Mouse (Mus musculus) forebrain, embryonic 16.5 days (tissue): ENCODE data around the gene Celsr1. TPM values are rescaled to one million over a fixed set of nuclear protein-coding genes. Genes with fewer than 3 reads are reported as not detected.
"Not testable (repeated sequence)": the region's sequence is repeated elsewhere in the genome, so short reads cannot be mapped to it uniquely, and the experiment has no call there.

ENCODE experiments used
- ATAC-seq: fragments of 200-750 bp; cut with Nextera tagmentation; 2 replicates; pipeline ENCODE4 v1.8.0; 2017; ENCODE audit warnings: mild to moderate bottlenecking, moderate library complexity
- H3K27ac ChIP-seq: fragments of 300-500 bp; sonication (generic); 2 replicates; pipeline ENCODE4 v1.5.1; 2014; ENCODE audit warnings: low read length, control low read depth
- H3K27me3 ChIP-seq: fragments of 300-500 bp; sonication (generic); replicated peaks from 2 replicates; pipeline ENCODE4 v1.6.1; 2014; ENCODE audit warnings: low read length; ENCODE audit not compliant: control insufficient read depth, insufficient read depth
- H3K36me3 ChIP-seq: fragments of 300-500 bp; sonication (generic); 2 replicates; pipeline ENCODE4 v1.6.1; 2014; ENCODE audit not compliant: control insufficient read depth, insufficient read depth
- H3K4me1 ChIP-seq: fragments of 300-500 bp; sonication (generic); replicated peaks from 2 replicates; pipeline ENCODE4 v1.6.1; 2014; ENCODE audit warnings: low read length; ENCODE audit not compliant: control insufficient read depth, insufficient read depth
- H3K4me2 ChIP-seq: fragments of 300-500 bp; sonication (generic); 2 replicates; pipeline ENCODE4 v1.6.1; 2014; ENCODE audit warnings: mild to moderate bottlenecking, low read length, control low read depth
- H3K4me3 ChIP-seq: fragments of 300-500 bp; sonication (generic); replicated peaks from 2 replicates; pipeline ENCODE4 v1.5.1; 2014; ENCODE audit warnings: mild to moderate bottlenecking, low read length, control low read depth
- H3K9ac ChIP-seq: fragments of 300-500 bp; sonication (generic); replicated peaks from 2 replicates; pipeline ENCODE4 v1.6.1; 2014; ENCODE audit warnings: low read depth, low read length, control low read depth
- H3K9me3 ChIP-seq: fragments of 300-500 bp; sonication (generic); 2 replicates; pipeline ENCODE4 v1.6.1; 2016; ENCODE audit warnings: low read length; ENCODE audit not compliant: control insufficient read depth
- WGBS: fragments of 180-500 bp; shearing (Covaris S2); extraction: QIAGEN DNeasy Blood & Tissue Kit; methylation state at CpG from one replicate; pipeline ENCODE4 v1.1.7; 2014; 5-methylcytosine and 5-hydroxymethylcytosine counted together
- polyA plus RNA-seq: library from polyadenylated mRNA; unstranded; fragments of >200 nt; fragmentation: Nextera tagmentation; extraction: Ambion mirVana; gene quantifications from 2 replicates; pipeline ENCODE4 v1.2.1, GENCODE M21; 2015

The Celsr1 gene
- polyA plus RNA-seq, 1 experiment from 2014 or later: 4.6 TPM

- Histone ChIP-seq H3K36me3 (no peaks in the 10 kb centered on the region), H3K9ac (peak overlapping the region; percentile 99), H3K4me2 (peak overlapping the region; percentile 71), H3K4me3 (peak overlapping the region; percentile 87), H3K27me3 (no peaks in the 10 kb centered on the region), H3K4me1 (peaks cover 45% of the 10 kb centered on the region), H3K27ac (peak overlapping the region; percentile 91), H3K9me3 (no peaks in the 10 kb centered on the region)
- 1% methylated on average over 49 of the region's 49 CpGs for WGBS
- peak; percentile 47 for ATAC-seq
Observed at GRCm38 (mm10) chr15:86058931-86059834, 25.6 kb upstream of the Celsr1 start.

- H3K27ac ChIP-seq: peak overlapping the region; percentile 91
- ATAC-seq: peak; percentile 81
- H3K4me2 ChIP-seq: peak overlapping the region; percentile 86
- peaks cover 47% of the 10 kb centered on the region for H3K4me1 ChIP-seq
- H3K36me3 ChIP-seq: no peaks in the 10 kb centered on the region
- H3K27me3 ChIP-seq: no peaks in the 10 kb centered on the region
- H3K9me3 ChIP-seq: no peaks in the 10 kb centered on the region
- H3K9ac ChIP-seq: peak overlapping the region; percentile 99
- H3K4me3 ChIP-seq: peak overlapping the region; percentile 87
- WGBS: under 1% methylated on average over 51 of the region's 70 CpGs
Observed at GRCm38 (mm10) chr15:86058394-86058915, 24.9 kb upstream of the Celsr1 start.

- Histone ChIP-seq H3K36me3 (no peaks in the 10 kb centered on the region), H3K4me2 (peak overlapping the region; percentile 86), H3K9ac (peak overlapping the region; percentile 99), H3K27ac (peak overlapping the region; percentile 91), H3K4me1 (peaks cover 47% of the 10 kb centered on the region), H3K27me3 (no peaks in the 10 kb centered on the region), H3K9me3 (no peaks in the 10 kb centered on the region), H3K4me3 (peak overlapping the region; percentile 87)
- ATAC-seq: 0 out of 2 replicates have a peak, but pooled peaks have one; percentile 7
- 13% methylated on average over 7 of the region's 7 CpGs for WGBS
Observed at GRCm38 (mm10) chr15:86057908-86058307, 24.3 kb upstream of the Celsr1 start.

- WGBS: 29% methylated on average over 6 of the region's 6 CpGs
- peak within 1 kb of the TSS; percentile 91 for H3K27ac ChIP-seq
Observed at GRCm38 (mm10) chr15:86057413-86057812, 23.8 kb upstream of the Celsr1 start, which contains the start of gene Gramd4. Gene Gramd4 (plus strand): TSS chr15:86057695.

GRCm38 (mm10) chr15:86056221-86056760, 22.7 kb upstream of the Celsr1 start:
- no peak for ATAC-seq
- WGBS: 91% methylated on average over 5 of the region's 5 CpGs
- Histone ChIP-seq H3K9me3 (no peaks in the 10 kb centered on the region), H3K36me3 (no peaks in the 10 kb centered on the region), H3K4me1 (peaks cover 32% of the 10 kb centered on the region), H3K4me3 (no peak overlapping the region), H3K27ac (no peak overlapping the region), H3K27me3 (no peaks in the 10 kb centered on the region), H3K9ac (no peak overlapping the region), H3K4me2 (no peak overlapping the region)

More at GRCm38 (mm10) chr15:86057413-86057812, 23.8 kb upstream of the Celsr1 start, which contains the start of gene Gramd4:
- Histone ChIP-seq H3K4me3 (peak within 1 kb of the TSS; percentile 87), H3K4me1 (peaks cover 43% of the 10 kb centered on the region), H3K4me2 (peak within 1 kb of the TSS; percentile 86), H3K27me3 (no peaks in the 10 kb centered on the region), H3K9ac (peak within 1 kb of the TSS; percentile 99), H3K36me3 (no peaks in the 10 kb centered on the region), H3K9me3 (no peaks in the 10 kb centered on the region)
- ATAC-seq: no peak

GRCm38 (mm10) chr15:86054861-86055260, 21.3 kb upstream of the Celsr1 start:
- not testable (repeated sequence) for H3K9me3 ChIP-seq, H3K27me3 ChIP-seq, H3K4me3 ChIP-seq, ATAC-seq, H3K27ac ChIP-seq, H3K36me3 ChIP-seq, H3K4me2 ChIP-seq, H3K9ac ChIP-seq
- H3K4me1 ChIP-seq: peaks cover 17% of the 10 kb centered on the region
- WGBS: 83% methylated on average over 3 of the region's 3 CpGs

GRCm38 (mm10) chr15:86053890-86054536, 20.4 kb upstream of the Celsr1 start:
- no peak overlapping the region for H3K27ac ChIP-seq

GRCm38 (mm10) chr15:86051878-86052478, 18.4 kb upstream of the Celsr1 start:
- Histone ChIP-seq H3K4me1 (peaks cover 2% of the 10 kb centered on the region; the same call in 1 of the 2 replicates), H3K4me2 (no peak overlapping the region), H3K36me3 (no peaks in the 10 kb centered on the region), H3K27me3 (no peaks in the 10 kb centered on the region), H3K4me3 (no peak overlapping the region), H3K9me3 (no peaks in the 10 kb centered on the region), H3K9ac (no peak overlapping the region), H3K27ac (no peak overlapping the region)
- no peak for ATAC-seq
- WGBS: 71% methylated on average over 6 of the region's 6 CpGs

More at GRCm38 (mm10) chr15:86053890-86054536, 20.4 kb upstream of the Celsr1 start:
- Histone ChIP-seq H3K4me2 (no peak overlapping the region), H3K9ac (no peak overlapping the region), H3K27me3 (no peaks in the 10 kb centered on the region), H3K4me1 (peaks cover 13% of the 10 kb centered on the region), H3K36me3 (no peaks in the 10 kb centered on the region), H3K4me3 (no peak overlapping the region), H3K9me3 (no peaks in the 10 kb centered on the region)
- peak; percentile 40 for ATAC-seq
- WGBS: 33% methylated on average over 2 of the region's 2 CpGs
